Mouse (Mus musculus) hindbrain, embryonic 14.5 days (tissue): ENCODE measurements at regions not wholly inside any gene's neighbourhood (a gene's known extent, or its start where the extent isn't known, plus 50 kb on each side); places are given as distances from the start of the nearest gene placed in this dataset.

Experiments used
- ATAC-seq: fragments of 200-750 bp; cut with Nextera tagmentation; 2 replicates; pipeline ENCODE4 v1.8.0; 2017; ENCODE audit warnings: moderate number of reproducible peaks, mild to moderate bottlenecking, moderate TSS enrichment, moderate library complexity; ENCODE audit not compliant: low FRiP score
- DNase-seq: peaks from one replicate; pipeline ENCODE4 v3.0.0-alpha.2; 2015; ENCODE audit warnings: low spot score
- H3K27ac ChIP-seq: fragments of 300-500 bp; sonication (generic); 2 replicates; pipeline ENCODE4 v1.5.1; 2014; ENCODE audit warnings: mild to moderate bottlenecking, moderate library complexity
- H3K27me3 ChIP-seq: fragments of 300-500 bp; sonication (generic); 2 replicates; pipeline ENCODE4 v1.6.1; 2014; ENCODE audit warnings: mild to moderate bottlenecking, low read length, mixed read lengths; ENCODE audit not compliant: control insufficient read depth, insufficient read depth
- H3K36me3 ChIP-seq: fragments of 300-500 bp; sonication (generic); replicated peaks from 2 replicates; pipeline ENCODE4 v1.6.1; 2014; ENCODE audit not compliant: control insufficient read depth, insufficient read depth
- H3K4me1 ChIP-seq: fragments of 300-500 bp; sonication (generic); replicated peaks from 2 replicates; pipeline ENCODE4 v1.6.1; 2014; ENCODE audit warnings: antibody characterized with exemption, low read length, mixed read lengths; ENCODE audit not compliant: control insufficient read depth, insufficient read depth
- H3K4me2 ChIP-seq: fragments of 300-500 bp; sonication (generic); replicated peaks from 2 replicates; pipeline ENCODE4 v1.6.1; 2014; ENCODE audit warnings: mild to moderate bottlenecking, moderate library complexity
- H3K4me3 ChIP-seq: fragments of 300-500 bp; sonication (generic); replicated peaks from 2 replicates; pipeline ENCODE4 v1.5.1; 2014; ENCODE audit warnings: mild to moderate bottlenecking, low read length
- H3K9ac ChIP-seq: fragments of 300-500 bp; sonication (generic); 2 replicates; pipeline ENCODE4 v1.6.1; 2014
- H3K9me3 ChIP-seq: fragments of 300-500 bp; sonication (generic); 2 replicates; pipeline ENCODE4 v1.6.1; 2016; ENCODE audit warnings: low read length; ENCODE audit not compliant: control insufficient read depth
- WGBS: fragments of 180-500 bp; shearing (Covaris S2); extraction: QIAGEN DNeasy Blood & Tissue Kit; methylation state at CpG from one replicate; pipeline ENCODE4 v1.1.7; 2014; 5-methylcytosine and 5-hydroxymethylcytosine counted together

GRCm38 (mm10) chr8:50443501-50444165 is 1599.9 kb upstream of the Tenm3 start:
- no peaks in the 10 kb centered on the region for H3K27me3 ChIP-seq
- H3K4me2 ChIP-seq: no peak overlapping the region
- DNase-seq: peak; percentile 29
- no peak overlapping the region for H3K9ac ChIP-seq
- H3K36me3 ChIP-seq: no peaks in the 10 kb centered on the region
- H3K9me3 ChIP-seq: no peaks in the 10 kb centered on the region
- H3K27ac ChIP-seq: no peak overlapping the region
- 77% methylated on average over 4 of the region's 4 CpGs for WGBS
- no peak overlapping the region for H3K4me3 ChIP-seq
- H3K4me1 ChIP-seq: no peaks in the 10 kb centered on the region
- ATAC-seq: peak; percentile 73
